Mouse (Mus musculus): ENCODE data around the gene Vwc2. TPM values are rescaled to one million over a fixed set of nuclear protein-coding genes. Genes with fewer than 3 reads are reported as not detected.

The Vwc2 gene
- polyA plus RNA-seq, 1 experiment, result not detected

- H3K36me3 ChIP-seq (ENCODE audit: control insufficient read depth), result no peaks in the 10 kb centered on the region
- no peak overlapping the region for H3K4me3 ChIP-seq (replicated peaks)
- no peaks in the 10 kb centered on the region for H3K4me1 ChIP-seq (ENCODE audit: control insufficient read depth)
- no peak for TF ChIP-seq TAL1 (IDR thresholded peaks at IDR 0.05; ENCODE audit: low read length)
- TF ChIP-seq GATA1 (IDR thresholded peaks at IDR 0.05; ENCODE audit: low read length), result no peak
- H3K27me3 ChIP-seq (ENCODE audit: control insufficient read depth), result peaks cover 35% of the 10 kb centered on the region
- no peaks in the 10 kb centered on the region for H3K9me3 ChIP-seq (ENCODE audit: control insufficient read depth, low read length)
Measured at GRCm38 (mm10) chr11:11115031-11115647, 1.1 kb downstream of the Vwc2 start.

GRCm38 (mm10) chr11:11115648-11116590, 1.9 kb downstream of the Vwc2 start:
- Histone ChIP-seq H3K27me3 (ENCODE audit: control insufficient read depth) (peaks cover 35% of the 10 kb centered on the region), H3K4me1 (ENCODE audit: control insufficient read depth) (no peaks in the 10 kb centered on the region), H3K9me3 (ENCODE audit: control insufficient read depth, low read length) (no peaks in the 10 kb centered on the region), H3K36me3 (ENCODE audit: control insufficient read depth) (no peaks in the 10 kb centered on the region), H3K4me3 (replicated peaks) (no peak overlapping the region)
- no peak for TF ChIP-seq GATA1 (IDR thresholded peaks at IDR 0.05; ENCODE audit: low read length)
- TF ChIP-seq TAL1 (IDR thresholded peaks at IDR 0.05; ENCODE audit: low read length), result no peak

GRCm38 (mm10) chr11:11116736-11117135, 2.7 kb downstream of the Vwc2 start:
- no peaks in the 10 kb centered on the region for H3K36me3 ChIP-seq (ENCODE audit: control insufficient read depth)
- no peak overlapping the region for H3K4me3 ChIP-seq (replicated peaks)
- TF ChIP-seq GATA1 (IDR thresholded peaks at IDR 0.05; ENCODE audit: low read length) (no peak), TAL1 (IDR thresholded peaks at IDR 0.05; ENCODE audit: low read length) (no peak)
- H3K9me3 ChIP-seq (ENCODE audit: control insufficient read depth, low read length), result no peaks in the 10 kb centered on the region
- H3K4me1 ChIP-seq (ENCODE audit: control insufficient read depth), result no peaks in the 10 kb centered on the region
- H3K27me3 ChIP-seq (ENCODE audit: control insufficient read depth), result peaks cover 35% of the 10 kb centered on the region

DNA sequence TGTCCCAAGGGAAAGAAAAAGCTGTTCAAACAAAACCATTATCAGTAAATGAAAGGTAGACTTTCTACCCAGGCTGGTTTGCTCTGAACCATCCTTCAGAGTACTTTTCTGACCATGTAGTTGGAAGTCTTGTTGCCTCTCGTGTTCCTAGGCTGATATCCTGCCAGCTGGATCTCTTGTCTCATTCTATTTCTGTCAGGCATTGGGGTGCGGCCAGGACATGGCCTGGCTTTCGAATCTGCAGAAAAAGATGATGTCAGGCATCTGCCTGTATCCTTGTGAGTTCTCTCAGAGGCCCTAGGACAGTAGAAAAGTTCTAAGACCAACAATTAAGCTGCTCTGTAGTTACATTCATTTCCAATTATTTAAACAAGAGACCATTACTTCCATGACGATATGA, 8.8 kb downstream of the Vwc2 start:
- no peaks in the 10 kb centered on the region for H3K9me3 ChIP-seq (ENCODE audit: control insufficient read depth, low read length)
- no peaks in the 10 kb centered on the region for H3K4me1 ChIP-seq (ENCODE audit: control insufficient read depth)
- no peak for TF ChIP-seq GATA1 (IDR thresholded peaks at IDR 0.05; ENCODE audit: low read length)
- TF ChIP-seq TAL1 (IDR thresholded peaks at IDR 0.05; ENCODE audit: low read length), result no peak
- no peak overlapping the region for H3K4me3 ChIP-seq (replicated peaks)
- H3K36me3 ChIP-seq (ENCODE audit: control insufficient read depth), result no peaks in the 10 kb centered on the region
- no peaks in the 10 kb centered on the region for H3K27me3 ChIP-seq (ENCODE audit: control insufficient read depth)

GRCm38 (mm10) chr11:11131414-11132077, 17.5 kb downstream of the Vwc2 start:
- Histone ChIP-seq H3K36me3 (ENCODE audit: control insufficient read depth) (no peaks in the 10 kb centered on the region), H3K27me3 (ENCODE audit: control insufficient read depth) (no peaks in the 10 kb centered on the region), H3K4me3 (replicated peaks) (no peak overlapping the region), H3K4me1 (ENCODE audit: control insufficient read depth) (no peaks in the 10 kb centered on the region), H3K9me3 (ENCODE audit: control insufficient read depth, low read length) (no peaks in the 10 kb centered on the region)
- TF ChIP-seq GATA1 (IDR thresholded peaks at IDR 0.05; ENCODE audit: low read length) (no peak), TAL1 (IDR thresholded peaks at IDR 0.05; ENCODE audit: low read length) (no peak)

GRCm38 (mm10) chr11:11140622-11141021, 26.6 kb downstream of the Vwc2 start:
- no peak for TF ChIP-seq TAL1 (IDR thresholded peaks at IDR 0.05; ENCODE audit: low read length)
- no peak for TF ChIP-seq GATA1 (IDR thresholded peaks at IDR 0.05; ENCODE audit: low read length)
- H3K4me3 ChIP-seq (replicated peaks), result no peak overlapping the region
- H3K27me3 ChIP-seq (ENCODE audit: control insufficient read depth), result no peaks in the 10 kb centered on the region
- H3K9me3 ChIP-seq (ENCODE audit: control insufficient read depth, low read length), result no peaks in the 10 kb centered on the region
- no peaks in the 10 kb centered on the region for H3K4me1 ChIP-seq (ENCODE audit: control insufficient read depth)
- H3K36me3 ChIP-seq (ENCODE audit: control insufficient read depth), result no peaks in the 10 kb centered on the region

DNA sequence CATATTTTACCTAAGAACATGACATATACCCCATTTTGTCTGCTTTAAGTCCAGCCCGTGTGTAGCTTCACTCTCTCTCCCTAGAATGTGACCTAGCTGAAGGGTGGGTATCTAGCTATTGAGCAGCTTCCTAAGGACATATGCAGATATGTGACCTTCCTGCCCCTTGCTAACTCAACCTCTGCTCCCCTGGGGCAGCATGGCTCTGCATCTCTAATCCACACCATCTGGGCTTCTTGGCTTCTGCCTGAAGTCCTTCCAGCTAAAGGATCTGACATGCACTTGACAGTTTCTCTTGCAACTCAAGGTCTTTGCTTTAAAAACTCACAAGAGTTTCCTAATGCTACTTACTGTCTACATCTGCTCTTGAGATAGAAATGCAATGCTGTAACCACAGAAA, 38.7 kb downstream of the Vwc2 start:
- peaks cover 4% of the 10 kb centered on the region; the same call in 1 of the 2 replicates for H3K9me3 ChIP-seq (ENCODE audit: control insufficient read depth, low read length)
- TF ChIP-seq TAL1 (IDR thresholded peaks at IDR 0.05; ENCODE audit: low read length) (no peak), GATA1 (IDR thresholded peaks at IDR 0.05; ENCODE audit: low read length) (no peak)
- no peak overlapping the region for H3K4me3 ChIP-seq (replicated peaks)
- no peaks in the 10 kb centered on the region for H3K4me1 ChIP-seq (ENCODE audit: control insufficient read depth)
- no peaks in the 10 kb centered on the region for H3K27me3 ChIP-seq (ENCODE audit: control insufficient read depth)
- no peaks in the 10 kb centered on the region for H3K36me3 ChIP-seq (ENCODE audit: control insufficient read depth)

DNA sequence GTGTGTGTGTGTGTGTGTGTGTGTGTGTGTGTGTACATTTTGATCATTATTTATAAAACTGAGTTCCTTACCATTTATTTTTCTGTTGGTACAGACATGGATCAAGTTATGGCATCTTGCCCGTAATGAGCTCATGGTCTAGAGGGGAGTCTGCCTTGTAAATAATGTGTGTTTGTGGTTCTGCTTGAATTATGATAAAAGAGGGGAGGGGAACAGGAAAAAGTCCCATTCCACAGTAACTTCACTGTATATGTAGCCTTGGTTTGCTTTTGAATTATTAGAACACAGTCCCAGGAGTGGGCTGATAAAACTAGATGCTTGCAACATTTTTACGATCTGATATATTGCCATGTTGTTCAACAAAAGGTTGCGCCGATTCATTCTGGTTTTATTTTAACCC, 57.4 kb downstream of the Vwc2 start:
- Histone ChIP-seq H3K4me1 (ENCODE audit: control insufficient read depth) (no peaks in the 10 kb centered on the region), H3K9me3 (ENCODE audit: control insufficient read depth, low read length) (no peaks in the 10 kb centered on the region), H3K36me3 (ENCODE audit: control insufficient read depth) (no peaks in the 10 kb centered on the region), H3K27me3 (ENCODE audit: control insufficient read depth) (no peaks in the 10 kb centered on the region), H3K4me3 (replicated peaks) (no peak overlapping the region)
- TF ChIP-seq TAL1 (IDR thresholded peaks at IDR 0.05; ENCODE audit: low read length) (no peak), GATA1 (IDR thresholded peaks at IDR 0.05; ENCODE audit: low read length) (no peak)

DNA sequence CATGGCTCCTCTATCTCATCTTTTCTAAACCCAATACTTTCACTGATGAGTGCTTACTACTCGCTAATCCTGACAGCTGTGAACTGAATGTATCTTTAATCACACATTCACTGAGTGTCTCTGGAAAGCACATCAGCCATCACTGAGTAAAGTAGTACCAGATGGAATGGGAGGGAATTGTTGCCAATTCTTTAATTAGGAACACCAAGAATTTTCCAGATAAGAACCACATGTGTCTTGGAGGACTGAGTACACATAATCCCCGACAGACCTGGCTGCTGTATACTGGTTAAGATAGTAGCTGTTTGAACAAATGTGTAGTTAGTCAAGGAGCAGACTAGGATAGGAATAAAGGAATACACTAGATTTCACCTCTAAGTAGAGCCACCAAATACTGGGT, 61.2 kb downstream of the Vwc2 start:
- no peaks in the 10 kb centered on the region for H3K27me3 ChIP-seq (ENCODE audit: control insufficient read depth)
- no peak overlapping the region for H3K4me3 ChIP-seq (replicated peaks)
- no peaks in the 10 kb centered on the region for H3K4me1 ChIP-seq (ENCODE audit: control insufficient read depth)
- H3K36me3 ChIP-seq (ENCODE audit: control insufficient read depth), result no peaks in the 10 kb centered on the region
- no peak for TF ChIP-seq GATA1 (IDR thresholded peaks at IDR 0.05; ENCODE audit: low read length)
- TF ChIP-seq TAL1 (IDR thresholded peaks at IDR 0.05; ENCODE audit: low read length), result no peak
- H3K9me3 ChIP-seq (ENCODE audit: control insufficient read depth, low read length), result no peaks in the 10 kb centered on the region
